Mouse (Mus musculus) stomach, postnatal 0 days (tissue): ENCODE measurements around the gene Isg20.

Experiments used
- CTCF ChIP-seq: IDR thresholded peaks from 2 replicates; pipeline ENCODE4 v1.5.1; 2016; ENCODE audit warnings: antibody characterized with exemption, low read depth, mild to moderate bottlenecking, moderate library complexity
- EP300 ChIP-seq: optimal IDR thresholded peaks from 2 replicates; pipeline ENCODE3; 2016; ENCODE audit warnings: antibody characterized with exemption

DNA sequence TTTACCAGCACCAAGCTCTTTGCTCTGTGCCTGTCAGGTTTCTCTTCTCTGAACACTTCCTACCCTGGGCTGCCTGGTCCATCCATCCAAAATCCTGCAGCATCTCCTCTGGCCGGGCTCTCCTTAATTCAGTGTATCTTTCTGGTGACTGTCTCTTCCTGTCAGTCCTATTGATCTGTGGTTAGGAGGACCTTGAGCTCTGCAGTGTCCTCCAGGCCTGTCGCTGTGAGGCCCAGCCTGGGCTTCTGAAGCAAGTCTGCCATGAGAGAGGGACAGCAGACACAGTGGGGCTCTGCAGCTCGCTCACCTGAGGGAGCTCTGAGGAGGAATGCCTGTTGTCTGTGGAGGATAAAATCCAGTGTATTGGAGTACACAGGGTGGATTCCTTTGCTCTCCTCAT, 15.7 kb upstream of the Isg20 start:
- TF ChIP-seq CTCF (no peak), EP300 (no peak)
